Mouse (Mus musculus): ENCODE results near the gene Atxn1. TPM values are rescaled to one million over a fixed set of nuclear protein-coding genes. Genes with fewer than 3 reads are reported as not detected.

Atxn1 gene
- polyA plus RNA-seq, 1 experiment from 2014 or later, result 1.7 TPM

- Histone ChIP-seq H3K4me2 (no peak overlapping the region), H3K9me3 (replicated peaks) (no peaks in the 10 kb centered on the region), H3K9ac (no peak overlapping the region), H3K27ac (no peak overlapping the region), H3K4me1 (peaks cover 30% of the 10 kb centered on the region), H3K27me3 (replicated peaks) (no peaks in the 10 kb centered on the region), H3K36me3 (no peaks in the 10 kb centered on the region), H3K4me3 (no peak overlapping the region)
- 73% methylated on average over 14 of the region's 14 CpGs for WGBS (ENCODE audit: insufficient replicate concordance)
- no peak for ATAC-seq
Observed at GRCm38 (mm10) chr13:45960311-45960965, 4.4 kb downstream of the Atxn1 start.

- Histone ChIP-seq H3K36me3 (no peaks in the 10 kb centered on the region), H3K4me1 (peaks cover 25% of the 10 kb centered on the region), H3K27ac (no peak overlapping the region), H3K27me3 (replicated peaks) (no peaks in the 10 kb centered on the region), H3K4me3 (no peak overlapping the region), H3K4me2 (no peak overlapping the region), H3K9ac (no peak overlapping the region), H3K9me3 (replicated peaks) (no peaks in the 10 kb centered on the region)
- 66% methylated on average over 4 of the region's 4 CpGs for WGBS (ENCODE audit: insufficient replicate concordance)
- no peak for ATAC-seq
Observed at GRCm38 (mm10) chr13:45958306-45958705, 6.5 kb downstream of the Atxn1 start.

- Histone ChIP-seq H3K36me3 (no peaks in the 10 kb centered on the region), H3K27me3 (replicated peaks) (no peaks in the 10 kb centered on the region), H3K4me2 (no peak overlapping the region), H3K9ac (no peak overlapping the region), H3K4me3 (no peak overlapping the region), H3K4me1 (peaks cover 19% of the 10 kb centered on the region), H3K9me3 (replicated peaks) (no peaks in the 10 kb centered on the region), H3K27ac (no peak overlapping the region)
- WGBS (ENCODE audit: insufficient replicate concordance), result 83% methylated on average over 5 of the region's 5 CpGs
- no peak for ATAC-seq
Observed at GRCm38 (mm10) chr13:45957629-45958028, 7.2 kb downstream of the Atxn1 start.

GRCm38 (mm10) chr13:45956287-45956686, 8.5 kb downstream of the Atxn1 start:
- Histone ChIP-seq H3K4me3 (no peak overlapping the region), H3K4me2 (no peak overlapping the region), H3K27ac (no peak overlapping the region), H3K9me3 (replicated peaks) (no peaks in the 10 kb centered on the region), H3K9ac (no peak overlapping the region), H3K36me3 (no peaks in the 10 kb centered on the region), H3K27me3 (replicated peaks) (no peaks in the 10 kb centered on the region), H3K4me1 (peaks cover 9% of the 10 kb centered on the region; the same call in 1 of the 2 replicates)
- ATAC-seq, result no peak
- 71% methylated on average over 6 of the region's 6 CpGs for WGBS (ENCODE audit: insufficient replicate concordance)

- H3K4me2 ChIP-seq, result no peak overlapping the region
- no peaks in the 10 kb centered on the region for H3K9me3 ChIP-seq (replicated peaks)
- no peak overlapping the region for H3K27ac ChIP-seq
- peaks cover 17% of the 10 kb centered on the region; the same call in 1 of the 2 replicates for H3K4me1 ChIP-seq
- no peak overlapping the region for H3K4me3 ChIP-seq
- WGBS (ENCODE audit: insufficient replicate concordance), result 77% methylated on average over 9 of the region's 9 CpGs
- no peaks in the 10 kb centered on the region for H3K36me3 ChIP-seq
- H3K9ac ChIP-seq, result no peak overlapping the region
- no peaks in the 10 kb centered on the region for H3K27me3 ChIP-seq (replicated peaks)
- no peak for ATAC-seq
Observed at GRCm38 (mm10) chr13:45955370-45956055, 9.3 kb downstream of the Atxn1 start.

- no peaks in the 10 kb centered on the region for H3K36me3 ChIP-seq
- WGBS (ENCODE audit: insufficient replicate concordance), result 85% methylated on average over 4 of the region's 4 CpGs
- H3K9me3 ChIP-seq (replicated peaks), result no peaks in the 10 kb centered on the region
- H3K9ac ChIP-seq, result no peak overlapping the region
- no peak overlapping the region for H3K4me3 ChIP-seq
- H3K4me2 ChIP-seq, result no peak overlapping the region
- H3K4me1 ChIP-seq, result peaks cover 17% of the 10 kb centered on the region; the same call in 1 of the 2 replicates
- H3K27ac ChIP-seq, result no peak overlapping the region
- no peak for ATAC-seq
- no peaks in the 10 kb centered on the region for H3K27me3 ChIP-seq (replicated peaks)
Observed at GRCm38 (mm10) chr13:45953098-45953497, 11.7 kb downstream of the Atxn1 start.

GRCm38 (mm10) chr13:45951071-45951645, 13.7 kb downstream of the Atxn1 start:
- 76% methylated on average over 20 of the region's 20 CpGs for WGBS (ENCODE audit: insufficient replicate concordance)
- no peak for ATAC-seq

GRCm38 (mm10) chr13:45950355-45950861, 14.4 kb downstream of the Atxn1 start:
- Histone ChIP-seq H3K27me3 (replicated peaks) (no peaks in the 10 kb centered on the region), H3K9ac (no peak overlapping the region), H3K36me3 (no peaks in the 10 kb centered on the region), H3K9me3 (replicated peaks) (no peaks in the 10 kb centered on the region), H3K4me1 (peaks cover 21% of the 10 kb centered on the region), H3K4me2 (no peak overlapping the region), H3K4me3 (no peak overlapping the region), H3K27ac (no peak overlapping the region)
- 75% methylated on average over 8 of the region's 8 CpGs for WGBS (ENCODE audit: insufficient replicate concordance)
- ATAC-seq, result no peak

More at GRCm38 (mm10) chr13:45951071-45951645, 13.7 kb downstream of the Atxn1 start:
- peaks cover 21% of the 10 kb centered on the region for H3K4me1 ChIP-seq
- H3K9ac ChIP-seq, result no peak overlapping the region
- H3K4me3 ChIP-seq, result no peak overlapping the region
- H3K27ac ChIP-seq, result no peak overlapping the region
- H3K9me3 ChIP-seq (replicated peaks), result no peaks in the 10 kb centered on the region
- no peaks in the 10 kb centered on the region for H3K27me3 ChIP-seq (replicated peaks)
- no peak overlapping the region for H3K4me2 ChIP-seq
- no peaks in the 10 kb centered on the region for H3K36me3 ChIP-seq

GRCm38 (mm10) chr13:45946136-45946535, 18.7 kb downstream of the Atxn1 start:
- Histone ChIP-seq H3K4me3 (no peak overlapping the region), H3K4me1 (peaks cover 18% of the 10 kb centered on the region), H3K9me3 (replicated peaks) (no peaks in the 10 kb centered on the region), H3K36me3 (no peaks in the 10 kb centered on the region; the same call in 1 of the 2 replicates), H3K27ac (no peak overlapping the region), H3K4me2 (no peak overlapping the region), H3K27me3 (replicated peaks) (no peaks in the 10 kb centered on the region), H3K9ac (no peak overlapping the region)
- no peak for ATAC-seq
- 82% methylated on average over 11 of the region's 11 CpGs for WGBS (ENCODE audit: insufficient replicate concordance)

GRCm38 (mm10) chr13:45942337-45942736, 22.5 kb downstream of the Atxn1 start:
- H3K9ac ChIP-seq, result no peak overlapping the region
- no peak overlapping the region for H3K27ac ChIP-seq
- H3K4me1 ChIP-seq, result peaks cover 5% of the 10 kb centered on the region; the same call in 1 of the 2 replicates
- WGBS (ENCODE audit: insufficient replicate concordance), result 82% methylated on average over 7 of the region's 7 CpGs
- H3K9me3 ChIP-seq (replicated peaks), result no peaks in the 10 kb centered on the region
- no peak overlapping the region for H3K4me3 ChIP-seq
- H3K27me3 ChIP-seq (replicated peaks), result no peaks in the 10 kb centered on the region
- no peak for ATAC-seq
- H3K4me2 ChIP-seq, result no peak overlapping the region
- no peaks in the 10 kb centered on the region; the same call in 1 of the 2 replicates for H3K36me3 ChIP-seq

- H3K4me3 ChIP-seq, result no peak overlapping the region
- 78% methylated on average over 4 of the region's 4 CpGs for WGBS (ENCODE audit: insufficient replicate concordance)
- H3K36me3 ChIP-seq, result no peaks in the 10 kb centered on the region; the same call in 1 of the 2 replicates
- peaks cover 2% of the 10 kb centered on the region; the same call in 1 of the 2 replicates for H3K4me1 ChIP-seq
- H3K9me3 ChIP-seq (replicated peaks), result no peaks in the 10 kb centered on the region
- ATAC-seq, result no peak
- H3K4me2 ChIP-seq, result no peak overlapping the region
- no peaks in the 10 kb centered on the region for H3K27me3 ChIP-seq (replicated peaks)
- no peak overlapping the region for H3K27ac ChIP-seq
- no peak overlapping the region for H3K9ac ChIP-seq
Observed at GRCm38 (mm10) chr13:45940714-45941113, 24.1 kb downstream of the Atxn1 start.

GRCm38 (mm10) chr13:45939561-45939960, 25.2 kb downstream of the Atxn1 start:
- Histone ChIP-seq H3K27ac (no peak overlapping the region), H3K4me2 (no peak overlapping the region), H3K9me3 (replicated peaks) (no peaks in the 10 kb centered on the region), H3K36me3 (no peaks in the 10 kb centered on the region), H3K27me3 (replicated peaks) (no peaks in the 10 kb centered on the region), H3K4me1 (peaks cover 8% of the 10 kb centered on the region), H3K4me3 (no peak overlapping the region), H3K9ac (no peak overlapping the region)
- 78% methylated on average over 6 of the region's 6 CpGs for WGBS (ENCODE audit: insufficient replicate concordance)
- no peak for ATAC-seq
